Mouse (Mus musculus): ENCODE results near the gene Ltk. TPM values are rescaled to one million over a fixed set of nuclear protein-coding genes. Genes with fewer than 3 reads are reported as not detected.

Ltk gene
- polyA plus RNA-seq, 1 experiment from 2014 or later: 0.79 TPM

- H3K36me3 ChIP-seq (ENCODE audit: insufficient read depth, low read length): no peaks in the 10 kb centered on the region
- DNase-seq (ENCODE audit: low spot score): no peak
- no peaks in the 10 kb centered on the region for H3K27me3 ChIP-seq (replicated peaks; ENCODE audit: insufficient read depth, low read length)
Measured at GRCm38 (mm10) chr2:119803618-119804274, 43.5 kb upstream of the Ltk start.

GRCm38 (mm10) chr2:119802767-119803617 lies 42.8 kb upstream of the Ltk start:
- Histone ChIP-seq H3K36me3 (ENCODE audit: insufficient read depth, low read length) (no peaks in the 10 kb centered on the region), H3K9ac (replicated peaks; ENCODE audit: low read depth) (no peak overlapping the region), H3K27me3 (replicated peaks; ENCODE audit: insufficient read depth, low read length) (no peaks in the 10 kb centered on the region), H3K9me3 (ENCODE audit: low read length) (no peaks in the 10 kb centered on the region), H3K27ac (ENCODE audit: low read length) (no peak overlapping the region), H3K4me2 (replicated peaks; ENCODE audit: low read depth, low read length) (no peak overlapping the region), H3K4me3 (ENCODE audit: low read depth, low read length) (no peak overlapping the region), H3K4me1 (ENCODE audit: insufficient read depth, low read depth, low read length) (no peaks in the 10 kb centered on the region; the same call in 1 of the 2 replicates)
- ATAC-seq (0 out of 2 replicates have a peak, but pooled peaks have one; percentile 5), DNase-seq (ENCODE audit: low spot score) (peak; percentile 29)
- 70% methylated on average over 10 of the region's 10 CpGs for WGBS
- TF ChIP-seq EP300 (IDR thresholded peaks at IDR 0.05) (no peak), CTCF (IDR thresholded peaks at IDR 0.05) (no peak)

More at GRCm38 (mm10) chr2:119803618-119804274, 43.5 kb upstream of the Ltk start:
- Histone ChIP-seq H3K4me3 (ENCODE audit: low read depth, low read length) (no peak overlapping the region), H3K9me3 (ENCODE audit: low read length) (no peaks in the 10 kb centered on the region), H3K4me2 (replicated peaks; ENCODE audit: low read depth, low read length) (no peak overlapping the region), H3K27ac (ENCODE audit: low read length) (no peak overlapping the region), H3K4me1 (ENCODE audit: insufficient read depth, low read depth, low read length) (no peaks in the 10 kb centered on the region; the same call in 1 of the 2 replicates), H3K9ac (replicated peaks; ENCODE audit: low read depth) (no peak overlapping the region; the same call in 1 of the 2 replicates)
- no peak for ATAC-seq
- TF ChIP-seq EP300 (IDR thresholded peaks at IDR 0.05): no peak
- TF ChIP-seq CTCF (IDR thresholded peaks at IDR 0.05): no peak
- WGBS: 60% methylated on average over 6 of the region's 6 CpGs

- TF ChIP-seq EP300 (IDR thresholded peaks at IDR 0.05) (no peak), CTCF (IDR thresholded peaks at IDR 0.05) (no peak)
- Histone ChIP-seq H3K36me3 (ENCODE audit: insufficient read depth, low read length) (no peaks in the 10 kb centered on the region), H3K4me1 (ENCODE audit: insufficient read depth, low read depth, low read length) (no peaks in the 10 kb centered on the region; the same call in 1 of the 2 replicates), H3K4me2 (replicated peaks; ENCODE audit: low read depth, low read length) (peak overlapping the region; percentile 100; the same call in 1 of the 2 replicates), H3K27ac (ENCODE audit: low read length) (no peak overlapping the region), H3K9ac (replicated peaks; ENCODE audit: low read depth) (no peak overlapping the region), H3K9me3 (ENCODE audit: low read length) (no peaks in the 10 kb centered on the region), H3K27me3 (replicated peaks; ENCODE audit: insufficient read depth, low read length) (no peaks in the 10 kb centered on the region), H3K4me3 (ENCODE audit: low read depth, low read length) (no peak overlapping the region)
- 59% methylated on average over 15 of the region's 15 CpGs for WGBS
- ATAC-seq: no peak
- peak; percentile 12 for DNase-seq (ENCODE audit: low spot score)
Measured at GRCm38 (mm10) chr2:119800876-119801846, 40.9 kb upstream of the Ltk start.

- no peaks in the 10 kb centered on the region for H3K36me3 ChIP-seq (ENCODE audit: insufficient read depth, low read length)
- no peaks in the 10 kb centered on the region for H3K27me3 ChIP-seq (replicated peaks; ENCODE audit: insufficient read depth, low read length)
- under 1% methylated on average over 25 of the region's 27 CpGs for WGBS
- peak overlapping the region; percentile 34 for H3K9ac ChIP-seq (replicated peaks; ENCODE audit: low read depth)
- H3K4me1 ChIP-seq (ENCODE audit: insufficient read depth, low read depth, low read length): no peaks in the 10 kb centered on the region; the same call in 1 of the 2 replicates
- peak overlapping the region; percentile 100 for H3K4me2 ChIP-seq (replicated peaks; ENCODE audit: low read depth, low read length)
- peak overlapping the region; percentile 69 for H3K4me3 ChIP-seq (ENCODE audit: low read depth, low read length)
- no peaks in the 10 kb centered on the region for H3K9me3 ChIP-seq (ENCODE audit: low read length)
- no peak for TF ChIP-seq EP300 (IDR thresholded peaks at IDR 0.05)
- no peak for TF ChIP-seq CTCF (IDR thresholded peaks at IDR 0.05)
- DNase-seq (ENCODE audit: low spot score) (peak; percentile 25), ATAC-seq (peak; percentile 33; the same call in 1 of the 2 replicates)
- 0 out of 2 replicates have a peak overlapping the region, but pooled peaks have one; percentile 26 for H3K27ac ChIP-seq (ENCODE audit: low read length)
Measured at GRCm38 (mm10) chr2:119799961-119800550, 39.8 kb upstream of the Ltk start.

GRCm38 (mm10) chr2:119799181-119799960 lies 39.1 kb upstream of the Ltk start:
- Histone ChIP-seq H3K4me3 (ENCODE audit: low read depth, low read length) (peak overlapping the region; percentile 69), H3K4me1 (ENCODE audit: insufficient read depth, low read depth, low read length) (no peaks in the 10 kb centered on the region; the same call in 1 of the 2 replicates), H3K9ac (replicated peaks; ENCODE audit: low read depth) (peak overlapping the region; percentile 34), H3K36me3 (ENCODE audit: insufficient read depth, low read length) (no peaks in the 10 kb centered on the region), H3K9me3 (ENCODE audit: low read length) (no peaks in the 10 kb centered on the region), H3K27me3 (replicated peaks; ENCODE audit: insufficient read depth, low read length) (no peaks in the 10 kb centered on the region), H3K27ac (ENCODE audit: low read length) (0 out of 2 replicates have a peak overlapping the region, but pooled peaks have one; percentile 26), H3K4me2 (replicated peaks; ENCODE audit: low read depth, low read length) (peak overlapping the region; percentile 100)
- TF ChIP-seq EP300 (IDR thresholded peaks at IDR 0.05): no peak
- TF ChIP-seq CTCF (IDR thresholded peaks at IDR 0.05): no peak
- 0% methylated on average over 26 of the region's 89 CpGs for WGBS
- DNase-seq (ENCODE audit: low spot score) (peak; percentile 54), ATAC-seq (peak; percentile 82)
